ENCODE assay signal across 25 mouse cellular contexts in the genomic region with DNA sequence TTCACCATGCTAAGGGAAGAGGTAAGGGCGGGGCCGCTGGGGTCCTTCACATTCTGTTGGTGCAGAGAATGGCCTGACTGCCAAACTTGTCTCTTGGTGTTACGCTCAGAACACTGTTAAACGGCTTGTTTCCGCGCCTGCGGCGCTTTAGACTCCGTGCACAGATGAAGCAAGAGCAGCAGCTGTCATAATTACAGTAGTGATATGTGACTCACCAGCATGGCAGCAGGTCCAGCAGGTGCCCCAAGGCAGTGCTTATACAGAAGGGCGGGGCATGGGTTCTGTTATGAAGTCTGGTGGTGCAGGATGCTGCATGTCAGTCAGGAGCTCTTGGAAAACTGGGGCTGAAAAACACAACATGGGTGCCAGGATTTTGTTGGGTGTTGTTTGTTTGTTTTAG. TPM values are rescaled to one million over a fixed set of nuclear protein-coding genes. Genes with fewer than 3 reads are reported as not detected.
DNase-seq lines count a peak whose midpoint lies in the region; ATAC-seq and TF ChIP-seq lines count a peak whose summit lies in the region.
"Had no signal": no experiment of that assay in that cellular context is flagged by ENCODE, and none has a peak within 500 bp of the region (broad histone marks: within the 10 kb centered on the region; RNA-seq: fewer than 3 reads in every experiment).

No protein-coding gene starts in this region.

- H3K79me2 ChIP-seq in myocyte (ENCODE audit: control insufficient read depth, insufficient read depth): no peaks in the 10 kb centered on the region

- H3K36me3 ChIP-seq in intestine, postnatal 0 days (ENCODE audit: control insufficient read depth, insufficient read depth): peaks cover 95% of the 10 kb centered on the region
- H3K36me3 ChIP-seq in myocyte (ENCODE audit: control insufficient read depth, insufficient read depth): peaks cover 49% of the 10 kb centered on the region

- 55% methylated on average over 10 of the region's 10 CpGs for WGBS in intestine, postnatal 0 days

- H3K4me3 ChIP-seq in intestine, postnatal 0 days (ENCODE audit: low read depth, low read length): no peak overlapping the region
- no peak overlapping the region for H3K4me3 ChIP-seq in myocyte
- H3K4me3 ChIP-seq: embryonic facial prominence, embryonic 13.5 days; forebrain, embryonic 13.5 days; heart, embryonic 10.5 days; liver, embryonic 13.5 days; megakaryocyte, embryonic 14.5 days; neural tube, embryonic 12.5 days had no signal

- no peak for TF ChIP-seq POLR2A in myocyte (IDR thresholded peaks at IDR 0.05; ENCODE audit: insufficient read length, low read depth)

- H3K27ac ChIP-seq in intestine, postnatal 0 days (ENCODE audit: low read depth, low read length): no peak overlapping the region
- H3K27ac ChIP-seq: embryonic facial prominence, embryonic 13.5 days; forebrain, embryonic 13.5 days; heart, embryonic 10.5 days; hindbrain, embryonic 14.5 days; liver, embryonic 13.5 days; neural tube, embryonic 12.5 days had no signal

- peak; percentile 91 for ATAC-seq in intestine, postnatal 0 days
- ATAC-seq: activated CD4-positive, CD25-positive, alpha-beta regulatory T cell, adult 4 months; forebrain, embryonic 13.5 days; lung, postnatal 0 days; Patski had no signal

- no peaks in the 10 kb centered on the region for H3K4me1 ChIP-seq in intestine, postnatal 0 days (replicated peaks; ENCODE audit: control insufficient read depth, insufficient read depth, low read length)
- H3K4me1 ChIP-seq: embryonic facial prominence, embryonic 13.5 days; forebrain, embryonic 13.5 days; heart, embryonic 10.5 days; liver, embryonic 13.5 days; neural tube, embryonic 12.5 days had no signal

- DNase-seq in adrenal gland, postnatal 10 days: peak; percentile 28
- no peak for DNase-seq in adrenal gland, adult 18-20 months (ENCODE audit: low spot score in 2 of 2)
- DNase-seq in MN1 (ENCODE audit: low spot score): peak; percentile 29
- no peak for DNase-seq in left cerebral cortex, postnatal 25 days (ENCODE audit: low spot score in 2 of 2)
- no peak for DNase-seq in lung, postnatal 10 days
- no peak for DNase-seq in spleen, adult 12 weeks (ENCODE audit: low spot score)
- DNase-seq: cerebellum, adult 2 months; gastrocnemius, postnatal 25 days; heart, postnatal 14 days; kidney, adult 11 months; kidney, postnatal 10 days; liver, embryonic 13.5 days; right cerebral cortex, postnatal 14 days; thymus, postnatal 25 days had no signal

- H3K4me2 ChIP-seq in intestine, postnatal 0 days (replicated peaks; ENCODE audit: low read depth): no peak overlapping the region
- H3K4me2 ChIP-seq in myocyte (ENCODE audit: low read depth): no peak overlapping the region
- H3K4me2 ChIP-seq: embryonic facial prominence, embryonic 13.5 days; forebrain, embryonic 13.5 days; hindbrain, embryonic 14.5 days; liver, embryonic 13.5 days; neural tube, embryonic 12.5 days had no signal

- H3ac ChIP-seq in myocyte (ENCODE audit: control insufficient read depth, insufficient read length): no peak overlapping the region

- H3K9me3 ChIP-seq in intestine, postnatal 0 days (ENCODE audit: control insufficient read depth): no peaks in the 10 kb centered on the region
- H3K9me3 ChIP-seq: embryonic facial prominence, embryonic 13.5 days; forebrain, embryonic 13.5 days; heart, embryonic 10.5 days; liver, embryonic 13.5 days; megakaryocyte, embryonic 14.5 days; neural tube, embryonic 12.5 days had no signal

- H3K27me3 ChIP-seq in intestine, postnatal 0 days (replicated peaks; ENCODE audit: control insufficient read depth, insufficient read depth, low read length): no peaks in the 10 kb centered on the region
- no peaks in the 10 kb centered on the region for H3K27me3 ChIP-seq in myocyte (ENCODE audit: control insufficient read depth, insufficient read depth, insufficient read length)
- H3K27me3 ChIP-seq: embryonic facial prominence, embryonic 13.5 days; forebrain, embryonic 13.5 days; liver, embryonic 13.5 days; megakaryocyte, embryonic 14.5 days; neural tube, embryonic 12.5 days; Patski had no signal

- intact Hi-C loops in left cerebral cortex, postnatal 25 days (cut with DNase I): no loop called here

- H3K9ac ChIP-seq in intestine, postnatal 0 days (ENCODE audit: low read depth, low read length): no peak overlapping the region
- H3K9ac ChIP-seq: embryonic facial prominence, embryonic 13.5 days; forebrain, embryonic 13.5 days; hindbrain, embryonic 14.5 days; liver, embryonic 13.5 days; neural tube, embryonic 12.5 days had no signal

- TF ChIP-seq CTCF in intestine, postnatal 0 days (IDR thresholded peaks at IDR 0.05; ENCODE audit: low read depth): no peak

TF ChIP-seq in myocyte, 11 proteins besides CTCF, POLR2A, EP300 and RAD21:
- peak in 2 of 3 experiments; percentile 54 to 86 for TF ChIP-seq MYOD1 (IDR thresholded peaks at IDR 0.05; ENCODE audit: control insufficient read depth in 1 of 3, insufficient read length in 2 of 3, low read depth in 2 of 3)
- no peak for TF ChIP-seq TCF12 (IDR thresholded peaks at IDR 0.05; ENCODE audit: insufficient read depth, poor library complexity, severe bottlenecking)
- TF ChIP-seq CEBPB (IDR thresholded peaks at IDR 0.05; ENCODE audit: insufficient read depth, poor library complexity, severe bottlenecking): peak; percentile 48; the same call in 1 of the 2 replicates
- no peak for TF ChIP-seq REST (IDR thresholded peaks at IDR 0.05; ENCODE audit: insufficient read depth, insufficient read length)
- TF ChIP-seq USF1 (IDR thresholded peaks at IDR 0.05; ENCODE audit: low read depth): no peak
- TF ChIP-seq MYOG (IDR thresholded peaks at IDR 0.05; ENCODE audit: control insufficient read depth in 1 of 3, insufficient read depth in 1 of 3, insufficient read length in 2 of 3, low read depth in 2 of 3): peak in 2 of 3 experiments; percentile 39 to 77
- TF ChIP-seq MAX (IDR thresholded peaks at IDR 0.05; ENCODE audit: low read depth): no peak
- TF ChIP-seq TCF3 (IDR thresholded peaks at IDR 0.05; ENCODE audit: insufficient read length, low read depth): no peak
- TF ChIP-seq POLR2AphosphoS2 (IDR thresholded peaks at IDR 0.05; ENCODE audit: insufficient read length, low read depth): no peak
- no peak for TF ChIP-seq SRF (IDR thresholded peaks at IDR 0.05; ENCODE audit: control insufficient read depth, insufficient read length, low read depth)
- no peak for TF ChIP-seq E2F4 (IDR thresholded peaks at IDR 0.05; ENCODE audit: insufficient read depth)

RNA-seq across cellular contexts. Expression of gene Copg1, which starts 10.4 kb away (rescaled TPM):
- total RNA-seq in adrenal gland, postnatal 10 days (2021): 10 to 100 TPM; 86.9 to 90.3 TPM
- 100 to 1,000 TPM; 103 to 105 TPM for total RNA-seq in adrenal gland, adult 18-20 months (2021)
- polyA plus RNA-seq in intestine, postnatal 0 days (2015; fragmentation: Nextera tagmentation; extraction: Ambion mirVana): 88.5 and 89.5 TPM in 2 replicates
- 94.2 TPM for polyA plus RNA-seq in myocyte (2012; fragmentation: generic; extraction: Trizol)
- total RNA-seq in left cerebral cortex, postnatal 25 days (2021): 100 to 1,000 TPM; 212 to 218 TPM

RNA-seq across cellular contexts. Expression of gene Hmces, which starts 15.7 kb away (rescaled TPM):
- 10 to 100 TPM; 21.1 to 25.4 TPM for total RNA-seq in adrenal gland, postnatal 10 days (2021)
- 10 to 100 TPM; 23.1 to 24.8 TPM for total RNA-seq in adrenal gland, adult 18-20 months (2021)
- polyA plus RNA-seq in intestine, postnatal 0 days (2015; fragmentation: Nextera tagmentation; extraction: Ambion mirVana): 17.9 and 19.3 TPM in 2 replicates
- 28.1 TPM for polyA plus RNA-seq in myocyte (2012; fragmentation: generic; extraction: Trizol)
- total RNA-seq in left cerebral cortex, postnatal 25 days (2021): 10 to 100 TPM; 25.8 to 27.8 TPM

RNA-seq across cellular contexts. Expression of gene Cnbp, which starts 47.1 kb away (rescaled TPM):
- 100 to 1,000 TPM; 395 to 399 TPM for total RNA-seq in adrenal gland, postnatal 10 days (2021)
- 100 to 1,000 TPM; 428 to 457 TPM for total RNA-seq in adrenal gland, adult 18-20 months (2021)
- polyA plus RNA-seq in intestine, postnatal 0 days (2015; fragmentation: Nextera tagmentation; extraction: Ambion mirVana): 385 and 395 TPM in 2 replicates
- polyA plus RNA-seq in myocyte (2012; fragmentation: generic; extraction: Trizol): 196 TPM
- total RNA-seq in left cerebral cortex, postnatal 25 days (2021): 100 to 1,000 TPM; 250 to 258 TPM

RNA-seq across cellular contexts. Expression of gene Isy1, which starts 59.4 kb away (rescaled TPM):
- total RNA-seq in adrenal gland, postnatal 10 days (2021): 10 to 100 TPM; 32.3 to 34.9 TPM
- total RNA-seq in adrenal gland, adult 18-20 months (2021): 100 to 1,000 TPM in 1 of 2 experiments, 10 to 100 TPM in 1; 55.9 to 120 TPM
- polyA plus RNA-seq in intestine, postnatal 0 days (2015; fragmentation: Nextera tagmentation; extraction: Ambion mirVana): 24.5 and 26.4 TPM in 2 replicates
- 21.1 TPM for polyA plus RNA-seq in myocyte (2012; fragmentation: generic; extraction: Trizol)
- total RNA-seq in left cerebral cortex, postnatal 25 days (2021): 10 to 100 TPM; 27.6 to 31.2 TPM

Comparison
In these comparisons a context has a peak if more than half of its experiments do, and no peak if none do; other contexts are left out.
1. DNase-seq: peak in adrenal gland, postnatal 10 days (single experiment) and MN1 (single experiment); none in adrenal gland, adult 18-20 months (0 of 2), left cerebral cortex, postnatal 25 days (0 of 2), lung, postnatal 10 days (single experiment) and spleen, adult 12 weeks (single experiment).